Mouse (Mus musculus) heart, embryonic 14.5 days (tissue): ENCODE data around the gene Lgr6. TPM values are rescaled to one million over a fixed set of nuclear protein-coding genes. Genes with fewer than 3 reads are reported as not detected.

Experiments used
- polyA plus RNA-seq: library from polyadenylated mRNA; unstranded; fragments of >200 nt; fragmentation: Nextera tagmentation; extraction: Ambion mirVana; gene quantifications from 2 replicates; pipeline ENCODE4 v1.2.1, GENCODE M21; 2014

The Lgr6 gene
- polyA plus RNA-seq, 1 experiment from 2014 or later: 2.5 TPM

Other genes starting within 250 kb of the Lgr6 start
- 35.7 and 35.9 TPM in 2 replicates for gene Ppp1r12b, start 149.3 kb downstream of the Lgr6 start, polyA plus RNA-seq
- 44.7 and 47.9 TPM in 2 replicates for gene Ube2t, start 142.7 kb downstream of the Lgr6 start, polyA plus RNA-seq
- gene Ptpn7, start 27.4 kb upstream of the Lgr6 start, polyA plus RNA-seq: 0.54 and 0.63 TPM in 2 replicates
- gene Arl8a, start 41.5 kb upstream of the Lgr6 start, polyA plus RNA-seq: 34.3 and 37.2 TPM in 2 replicates
- not detected in 2 replicates for gene Gpr37l1, start 62.4 kb upstream of the Lgr6 start, polyA plus RNA-seq
- gene Elf3, start 153.3 kb upstream of the Lgr6 start, polyA plus RNA-seq: 0.13 and 0.39 TPM in 2 replicates
- 53.4 and 56.2 TPM in 2 replicates for gene Rnpep, start 178.8 kb upstream of the Lgr6 start, polyA plus RNA-seq
- gene Timm17a, start 208.5 kb upstream of the Lgr6 start, polyA plus RNA-seq: 369 and 374 TPM in 2 replicates
- gene Lmod1, start 219.5 kb upstream of the Lgr6 start, polyA plus RNA-seq: 0.51 and 1.2 TPM in 2 replicates